Mouse (Mus musculus): ENCODE measurements around the gene Cdkn2b. TPM values are rescaled to one million over a fixed set of nuclear protein-coding genes. Genes with fewer than 3 reads are reported as not detected.
A peak's percentile ranks its signal among the peaks of the same experiment; 100 is the strongest.

Gene Cdkn2b
- polyA plus RNA-seq, 1 experiment from 2014 or later = 0.15 TPM

DNA sequence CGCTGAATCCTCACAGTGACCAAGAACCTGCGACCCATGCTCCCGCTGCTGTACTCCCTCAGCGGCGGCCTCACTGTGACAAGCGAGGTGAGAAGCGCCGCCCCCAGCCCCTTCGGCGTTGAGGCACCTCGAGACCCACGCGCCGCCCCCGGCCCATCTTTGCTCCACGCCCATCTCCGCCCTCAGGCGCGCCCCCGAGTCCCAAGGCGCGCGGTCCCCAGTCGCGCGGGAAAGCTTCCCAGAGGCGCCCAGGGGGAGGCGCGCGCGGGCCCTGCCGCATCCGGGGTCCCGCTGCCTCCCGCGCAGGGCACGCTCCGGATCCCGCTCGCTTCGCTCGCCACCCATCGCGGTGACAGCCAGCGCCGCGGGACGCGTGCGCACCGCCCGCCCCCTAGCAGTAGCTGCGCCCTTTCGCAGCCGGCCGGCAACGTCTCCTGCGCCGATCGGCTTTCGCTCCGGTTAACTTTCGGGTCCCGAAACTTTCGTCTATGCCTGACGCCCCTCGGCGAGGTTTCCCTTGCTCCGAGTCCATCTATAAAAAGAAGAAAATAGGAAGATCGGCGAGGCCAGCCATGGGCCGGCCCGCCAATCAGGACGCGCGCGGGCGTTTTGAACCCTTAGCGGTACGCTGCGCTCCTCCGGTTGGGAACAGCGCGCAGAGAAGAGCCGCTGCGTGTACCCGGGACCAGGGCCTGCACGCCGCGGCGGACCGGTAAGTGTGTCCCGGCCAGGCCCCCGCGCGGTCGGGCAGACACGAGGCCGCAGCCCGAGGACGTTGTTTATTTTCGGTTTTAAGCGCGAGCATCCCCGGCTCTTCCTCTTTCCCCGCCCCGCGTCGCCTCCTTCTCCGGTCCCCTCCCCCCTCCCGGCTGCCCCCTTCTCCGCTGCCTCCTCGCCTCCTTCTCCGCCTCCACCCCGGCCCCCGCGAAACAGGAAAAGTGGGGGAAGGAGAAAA is 16.1 kb downstream of the Cdkn2b start, which contains the start of gene Cdkn2a:
Cdkn2a (minus strand) TSS at position 168 of the 955 bp plus-strand sequence.
- Histone ChIP-seq H3K9me3 (replicated peaks; ENCODE audit: control insufficient read depth, low read length) (no peaks in the 10 kb centered on the region), H3K36me3 (ENCODE audit: control insufficient read depth, insufficient read depth) (no peaks in the 10 kb centered on the region), H3K4me3 (ENCODE audit: low read depth, low read length) (peak within 1 kb of the TSS; percentile 65), H3K27ac (ENCODE audit: low read length) (no peak within 1 kb of the TSS), H3K27me3 (ENCODE audit: control insufficient read depth, insufficient read depth, low read depth, low read length) (peaks cover 79% of the 10 kb centered on the region), H3K4me1 (ENCODE audit: control insufficient read depth, low read depth, low read length) (no peaks in the 10 kb centered on the region; the same call in 1 of the 2 replicates), H3K9ac (ENCODE audit: low read depth, low read length) (no peak within 1 kb of the TSS), H3K4me2 (ENCODE audit: low read depth, low read length) (peak within 1 kb of the TSS; percentile 76)
- under 1% methylated on average over 109 of the region's 117 CpGs for WGBS (ENCODE audit: insufficient replicate concordance)
- ATAC-seq (ENCODE audit: low read depth) = peak; percentile 55

DNA sequence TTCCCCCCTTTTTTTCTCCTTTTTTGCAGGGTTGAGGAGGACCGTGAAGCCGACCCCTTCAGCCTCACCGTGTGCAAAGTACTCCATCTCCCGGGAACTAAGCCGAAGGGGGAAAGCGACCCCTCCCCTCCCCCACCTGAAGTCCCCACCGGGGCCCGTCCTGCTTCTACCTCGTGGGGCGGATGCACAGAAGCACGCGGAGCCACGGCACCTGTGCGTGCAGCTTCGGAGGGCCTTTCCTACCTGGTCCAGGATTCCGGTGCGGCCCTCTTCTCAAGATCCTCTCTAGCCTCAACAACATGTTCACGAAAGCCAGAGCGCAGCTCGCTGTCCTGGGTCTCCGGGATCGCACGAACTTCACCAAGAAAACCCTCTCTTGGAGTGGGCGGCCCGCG is 16.8 kb downstream of the Cdkn2b start:
- Histone ChIP-seq H3K27me3 (ENCODE audit: control insufficient read depth, insufficient read depth, low read depth, low read length) (peaks cover 80% of the 10 kb centered on the region), H3K9ac (ENCODE audit: low read depth, low read length) (no peak overlapping the region), H3K9me3 (replicated peaks; ENCODE audit: control insufficient read depth, low read length) (no peaks in the 10 kb centered on the region), H3K4me2 (ENCODE audit: low read depth, low read length) (peak overlapping the region; percentile 76), H3K4me1 (ENCODE audit: control insufficient read depth, low read depth, low read length) (no peaks in the 10 kb centered on the region; the same call in 1 of the 2 replicates), H3K27ac (ENCODE audit: low read length) (no peak overlapping the region), H3K4me3 (ENCODE audit: low read depth, low read length) (peak overlapping the region; percentile 65), H3K36me3 (ENCODE audit: control insufficient read depth, insufficient read depth) (no peaks in the 10 kb centered on the region)
- 2% methylated on average over 26 of the region's 26 CpGs for WGBS (ENCODE audit: insufficient replicate concordance)
- no peak for ATAC-seq (ENCODE audit: low read depth)

GRCm38 (mm10) chr4:89293516-89293915 is 17.3 kb downstream of the Cdkn2b start:
- no peaks in the 10 kb centered on the region for H3K36me3 ChIP-seq (ENCODE audit: control insufficient read depth, insufficient read depth)
- H3K4me1 ChIP-seq (ENCODE audit: control insufficient read depth, low read depth, low read length) = no peaks in the 10 kb centered on the region; the same call in 1 of the 2 replicates
- no peak for ATAC-seq (ENCODE audit: low read depth)
- H3K27ac ChIP-seq (ENCODE audit: low read length) = no peak overlapping the region
- 10% methylated on average over 7 of the region's 7 CpGs for WGBS (ENCODE audit: insufficient replicate concordance)
- no peak overlapping the region for H3K9ac ChIP-seq (ENCODE audit: low read depth, low read length)
- H3K4me3 ChIP-seq (ENCODE audit: low read depth, low read length) = no peak overlapping the region
- H3K9me3 ChIP-seq (replicated peaks; ENCODE audit: control insufficient read depth, low read length) = no peaks in the 10 kb centered on the region
- peaks cover 85% of the 10 kb centered on the region for H3K27me3 ChIP-seq (ENCODE audit: control insufficient read depth, insufficient read depth, low read depth, low read length)
- no peak overlapping the region for H3K4me2 ChIP-seq (ENCODE audit: low read depth, low read length)

DNA sequence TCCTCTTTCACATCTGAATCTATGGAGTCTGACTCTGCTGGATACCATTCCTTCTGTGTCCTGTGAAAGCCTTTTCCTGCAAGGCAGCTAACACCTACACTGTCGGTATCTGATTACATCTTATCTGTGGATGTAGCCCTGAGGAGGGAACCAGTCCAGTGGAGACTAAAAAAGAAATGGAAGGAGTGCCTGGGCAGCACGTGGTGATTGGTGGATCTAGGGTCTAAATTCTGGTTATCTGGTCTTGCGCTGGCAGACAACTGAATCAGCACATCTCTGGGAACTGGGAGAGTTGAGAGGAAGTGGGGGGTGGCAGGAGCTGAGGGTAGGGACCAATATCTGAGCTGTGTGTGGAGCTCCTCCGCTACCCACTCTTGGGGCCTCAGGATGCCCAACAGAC is 21.8 kb downstream of the Cdkn2b start:
- 4% methylated on average over 4 of the region's 4 CpGs for WGBS (ENCODE audit: insufficient replicate concordance)
- no peaks in the 10 kb centered on the region for H3K36me3 ChIP-seq (ENCODE audit: control insufficient read depth, insufficient read depth)
- no peak overlapping the region for H3K4me3 ChIP-seq (ENCODE audit: low read depth, low read length)
- ATAC-seq (ENCODE audit: low read depth) = no peak
- H3K4me2 ChIP-seq (ENCODE audit: low read depth, low read length) = no peak overlapping the region
- H3K27me3 ChIP-seq (ENCODE audit: control insufficient read depth, insufficient read depth, low read depth, low read length) = peaks cover 56% of the 10 kb centered on the region
- H3K4me1 ChIP-seq (ENCODE audit: control insufficient read depth, low read depth, low read length) = no peaks in the 10 kb centered on the region; the same call in 1 of the 2 replicates
- H3K9me3 ChIP-seq (replicated peaks; ENCODE audit: control insufficient read depth, low read length) = no peaks in the 10 kb centered on the region
- no peak overlapping the region for H3K9ac ChIP-seq (ENCODE audit: low read depth, low read length)
- no peak overlapping the region for H3K27ac ChIP-seq (ENCODE audit: low read length)

- Histone ChIP-seq H3K36me3 (ENCODE audit: control insufficient read depth, insufficient read depth) (no peaks in the 10 kb centered on the region), H3K27ac (ENCODE audit: low read length) (no peak overlapping the region), H3K4me2 (ENCODE audit: low read depth, low read length) (no peak overlapping the region), H3K9me3 (replicated peaks; ENCODE audit: control insufficient read depth, low read length) (no peaks in the 10 kb centered on the region), H3K4me1 (ENCODE audit: control insufficient read depth, low read depth, low read length) (no peaks in the 10 kb centered on the region), H3K9ac (ENCODE audit: low read depth, low read length) (no peak overlapping the region), H3K27me3 (ENCODE audit: control insufficient read depth, insufficient read depth, low read depth, low read length) (peaks cover 54% of the 10 kb centered on the region), H3K4me3 (ENCODE audit: low read depth, low read length) (no peak overlapping the region)
- no peak for ATAC-seq (ENCODE audit: low read depth)
- WGBS (ENCODE audit: insufficient replicate concordance) = 10% methylated on average over 1 of the region's 1 CpGs
These were observed 24.3 kb downstream of the Cdkn2b start for GRCm38 (mm10) chr4:89286566-89286965.

- H3K27ac ChIP-seq (ENCODE audit: low read length) = no peak overlapping the region
- H3K27me3 ChIP-seq (ENCODE audit: control insufficient read depth, insufficient read depth, low read depth, low read length) = peaks cover 48% of the 10 kb centered on the region
- no peak overlapping the region for H3K4me3 ChIP-seq (ENCODE audit: low read depth, low read length)
- no peak overlapping the region for H3K9ac ChIP-seq (ENCODE audit: low read depth, low read length)
- no peak for ATAC-seq (ENCODE audit: low read depth)
- no peaks in the 10 kb centered on the region for H3K4me1 ChIP-seq (ENCODE audit: control insufficient read depth, low read depth, low read length)
- WGBS (ENCODE audit: insufficient replicate concordance) = 25% methylated on average over 7 of the region's 7 CpGs
- H3K36me3 ChIP-seq (ENCODE audit: control insufficient read depth, insufficient read depth) = no peaks in the 10 kb centered on the region
- no peak overlapping the region for H3K4me2 ChIP-seq (ENCODE audit: low read depth, low read length)
- no peaks in the 10 kb centered on the region for H3K9me3 ChIP-seq (replicated peaks; ENCODE audit: control insufficient read depth, low read length)
These were observed 25.2 kb downstream of the Cdkn2b start for GRCm38 (mm10) chr4:89285688-89286087.

GRCm38 (mm10) chr4:89282661-89283060 is 28.2 kb downstream of the Cdkn2b start:
- Histone ChIP-seq H3K27ac (ENCODE audit: low read length) (no peak overlapping the region), H3K4me1 (ENCODE audit: control insufficient read depth, low read depth, low read length) (no peaks in the 10 kb centered on the region), H3K36me3 (ENCODE audit: control insufficient read depth, insufficient read depth) (no peaks in the 10 kb centered on the region), H3K27me3 (ENCODE audit: control insufficient read depth, insufficient read depth, low read depth, low read length) (peaks cover 47% of the 10 kb centered on the region), H3K4me3 (ENCODE audit: low read depth, low read length) (no peak overlapping the region), H3K9me3 (replicated peaks; ENCODE audit: control insufficient read depth, low read length) (no peaks in the 10 kb centered on the region), H3K9ac (ENCODE audit: low read depth, low read length) (no peak overlapping the region), H3K4me2 (ENCODE audit: low read depth, low read length) (no peak overlapping the region)
- WGBS (ENCODE audit: insufficient replicate concordance) = 2% methylated on average over 12 of the region's 12 CpGs
- ATAC-seq (ENCODE audit: low read depth) = no peak

DNA sequence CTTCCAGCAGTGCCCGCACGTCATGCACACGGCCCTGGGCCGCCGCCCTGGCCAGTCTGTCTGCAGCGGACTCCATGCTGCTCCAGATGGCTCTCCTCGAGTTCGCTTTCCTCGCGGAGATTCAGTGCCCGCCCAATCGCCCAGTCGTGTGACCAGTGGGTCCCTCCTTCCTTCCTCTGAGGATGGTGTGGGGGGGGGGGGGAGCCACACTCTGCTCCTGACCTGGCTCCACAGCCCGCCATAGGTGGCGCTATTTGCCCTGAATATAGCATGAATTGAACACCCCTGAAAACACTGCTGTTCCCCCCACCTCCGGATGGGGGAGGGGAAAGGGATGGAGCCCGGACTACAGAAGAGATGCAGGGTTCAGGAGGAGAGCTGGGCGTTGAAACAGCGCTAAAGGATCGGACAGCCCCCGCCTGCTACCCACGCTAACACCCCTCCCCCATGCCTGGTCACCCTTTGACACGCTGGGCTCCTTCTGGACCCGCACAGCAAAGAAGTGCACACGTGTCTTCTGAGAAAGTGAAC is 28.7 kb downstream of the Cdkn2b start:
- Histone ChIP-seq H3K27ac (ENCODE audit: low read length) (no peak overlapping the region), H3K9me3 (replicated peaks; ENCODE audit: control insufficient read depth, low read length) (no peaks in the 10 kb centered on the region), H3K4me3 (ENCODE audit: low read depth, low read length) (no peak overlapping the region), H3K4me1 (ENCODE audit: control insufficient read depth, low read depth, low read length) (no peaks in the 10 kb centered on the region), H3K9ac (ENCODE audit: low read depth, low read length) (no peak overlapping the region), H3K4me2 (ENCODE audit: low read depth, low read length) (no peak overlapping the region), H3K36me3 (ENCODE audit: control insufficient read depth, insufficient read depth) (no peaks in the 10 kb centered on the region), H3K27me3 (ENCODE audit: control insufficient read depth, insufficient read depth, low read depth, low read length) (peaks cover 52% of the 10 kb centered on the region)
- 1% methylated on average over 25 of the region's 25 CpGs for WGBS (ENCODE audit: insufficient replicate concordance)
- no peak for ATAC-seq (ENCODE audit: low read depth)

GRCm38 (mm10) chr4:89281236-89281635 is 29.6 kb downstream of the Cdkn2b start:
- H3K36me3 ChIP-seq (ENCODE audit: control insufficient read depth, insufficient read depth) = no peaks in the 10 kb centered on the region
- H3K27ac ChIP-seq (ENCODE audit: low read length) = no peak overlapping the region
- no peak overlapping the region for H3K4me2 ChIP-seq (ENCODE audit: low read depth, low read length)
- no peaks in the 10 kb centered on the region for H3K9me3 ChIP-seq (replicated peaks; ENCODE audit: control insufficient read depth, low read length)
- WGBS (ENCODE audit: insufficient replicate concordance) = 2% methylated on average over 7 of the region's 7 CpGs
- no peak for ATAC-seq (ENCODE audit: low read depth)
- peaks cover 57% of the 10 kb centered on the region for H3K27me3 ChIP-seq (ENCODE audit: control insufficient read depth, insufficient read depth, low read depth, low read length)
- H3K4me3 ChIP-seq (ENCODE audit: low read depth, low read length) = no peak overlapping the region
- no peaks in the 10 kb centered on the region for H3K4me1 ChIP-seq (ENCODE audit: control insufficient read depth, low read depth, low read length)
- H3K9ac ChIP-seq (ENCODE audit: low read depth, low read length) = no peak overlapping the region

Measured in liver, embryonic 16.5 days (tissue).